Mouse (Mus musculus) G1E (cell line): ENCODE data around the gene Cd33. TPM values are rescaled to one million over a fixed set of nuclear protein-coding genes. Genes with fewer than 3 reads are reported as not detected.

Source experiments
- ATAC-seq: 2 replicates; pipeline ENCODE4 v1.8.0; 2016; ENCODE audit warnings: mild to moderate bottlenecking; ENCODE audit not compliant: insufficient number of reproducible peaks, poor library complexity, low FRiP score, severe bottlenecking; ENCODE audit errors: extremely low read depth
- DNase-seq: peaks from one replicate; pipeline ENCODE4 v3.0.0; 2012; ENCODE audit warnings: low spot score
- H3K27me3 ChIP-seq: 2 replicates; pipeline ENCODE4 v1.6.1; 2012; ENCODE audit warnings: mild to moderate bottlenecking, low read length, inconsistent platforms; ENCODE audit not compliant: insufficient read depth
- H3K36me3 ChIP-seq: replicated peaks from 2 replicates; pipeline ENCODE3; 2012; ENCODE audit warnings: mild to moderate bottlenecking, inconsistent platforms
- H3K4me1 ChIP-seq: 2 replicates; pipeline ENCODE4 v1.6.1; 2012; ENCODE audit warnings: low read depth, low read length, inconsistent platforms, mixed read lengths; ENCODE audit not compliant: insufficient read depth
- H3K4me3 ChIP-seq: 2 replicates; pipeline ENCODE4 v1.5.1; 2012; ENCODE audit warnings: low read depth, mild to moderate bottlenecking, inconsistent platforms, low read length, moderate library complexity, mixed read lengths
- H3K9me3 ChIP-seq: replicated peaks from 2 replicates; pipeline ENCODE4 v1.6.1; 2012; ENCODE audit warnings: inconsistent platforms
- CTCF ChIP-seq: IDR thresholded peaks from 2 replicates; pipeline ENCODE4 v1.5.1; 2012; ENCODE audit warnings: low read depth, low read length, inconsistent platforms, mixed read lengths
- GATA1 ChIP-seq: IDR thresholded peaks from 2 replicates; pipeline ENCODE4 v1.6.1; 2012; ENCODE audit warnings: borderline replicate concordance, low read length, inconsistent platforms, mixed read lengths
- GATA2 ChIP-seq: IDR thresholded peaks from 2 replicates; pipeline ENCODE4 v1.6.1; 2012; ENCODE audit warnings: low read depth, low read length, inconsistent platforms, borderline replicate concordance
- POLR2AphosphoS5 ChIP-seq: IDR thresholded peaks from 2 replicates; pipeline ENCODE4 v1.6.1; 2012; ENCODE audit warnings: low read depth, low read length, inconsistent platforms; ENCODE audit not compliant: insufficient replicate concordance
- TAL1 ChIP-seq: conservative IDR thresholded peaks from 2 replicates; pipeline ENCODE4 v1.6.1; 2012; ENCODE audit warnings: low read depth, low read length, inconsistent platforms, mixed read lengths
- polyA plus RNA-seq: library from polyadenylated mRNA; stranded (reverse); fragments of >175 nt; gene quantifications from 2 replicates; pipeline ENCODE4 v1.2.3, GENCODE M21; 2012
- total RNA-seq, 2 experiments: library from RNA; stranded (forward) in 1 of 2; stranded (reverse) in 1 of 2; fragments of 200-1000 nt in 1 of 2; fragments of >200 nt in 1 of 2; fragmentation: Nextera tagmentation in 1 of 2; gene quantifications; 2 replicates each; pipeline ENCODE4 v1.2.3; 2014 to 2017

The Cd33 gene
- total and polyA plus RNA-seq, 3 experiments = 0.60 to 0.69 TPM; not detected in 1

GRCm38 (mm10) chr7:43482090-43482716 lies 62.0 kb downstream of the Cd33 start:
- Histone ChIP-seq H3K9me3 (no peaks in the 10 kb centered on the region), H3K4me1 (no peaks in the 10 kb centered on the region), H3K4me3 (no peak overlapping the region), H3K36me3 (no peaks in the 10 kb centered on the region), H3K27me3 (peaks cover 2% of the 10 kb centered on the region; the same call in 1 of the 2 replicates)
- ATAC-seq = no peak
- TF ChIP-seq TAL1 (no peak), GATA2 (no peak), CTCF (no peak), GATA1 (no peak), POLR2AphosphoS5 (no peak)
- DNase-seq = no peak

- Histone ChIP-seq H3K4me3 (no peak overlapping the region), H3K4me1 (no peaks in the 10 kb centered on the region), H3K9me3 (no peaks in the 10 kb centered on the region), H3K36me3 (no peaks in the 10 kb centered on the region), H3K27me3 (peaks cover 2% of the 10 kb centered on the region; the same call in 1 of the 2 replicates)
- no peak for ATAC-seq
- DNase-seq = no peak
- TF ChIP-seq TAL1 = no peak
- TF ChIP-seq GATA1 = no peak
- TF ChIP-seq GATA2 = no peak
- TF ChIP-seq CTCF = no peak
Observed at GRCm38 (mm10) chr7:43481191-43481590, 63.0 kb downstream of the Cd33 start.

GRCm38 (mm10) chr7:43476376-43476775 lies 67.9 kb downstream of the Cd33 start:
- ATAC-seq = no peak
- no peaks in the 10 kb centered on the region for H3K36me3 ChIP-seq
- H3K27me3 ChIP-seq = peaks cover 6% of the 10 kb centered on the region; the same call in 1 of the 2 replicates
- TF ChIP-seq TAL1 (no peak), CTCF (no peak), GATA1 (no peak)
- no peaks in the 10 kb centered on the region for H3K9me3 ChIP-seq
- H3K4me3 ChIP-seq = no peak overlapping the region
- H3K4me1 ChIP-seq = no peaks in the 10 kb centered on the region
- DNase-seq = no peak

- Histone ChIP-seq H3K4me1 (no peaks in the 10 kb centered on the region), H3K36me3 (no peaks in the 10 kb centered on the region), H3K27me3 (peaks cover 7% of the 10 kb centered on the region; the same call in 1 of the 2 replicates), H3K9me3 (no peaks in the 10 kb centered on the region), H3K4me3 (no peak overlapping the region)
- no peak for DNase-seq
- TF ChIP-seq TAL1 = no peak
- TF ChIP-seq POLR2AphosphoS5 = no peak
- TF ChIP-seq CTCF = no peak
- no peak for TF ChIP-seq GATA2
- TF ChIP-seq GATA1 = no peak
- no peak for ATAC-seq
Observed at GRCm38 (mm10) chr7:43475706-43476105, 68.5 kb downstream of the Cd33 start.

Other genes with a start within 250 kb of the Cd33 start
Only the 20 nearest of the 23 such genes appear.
- not detected in 2 replicates for gene Siglecf, start 193.1 kb downstream of the Cd33 start, total RNA-seq (2014; fragmentation: Nextera tagmentation)
- gene Siglecf, start 193.1 kb downstream of the Cd33 start, total RNA-seq (2017) = 1.4 and 1.5 TPM in 2 replicates
- 0.19 and 0.24 TPM in 2 replicates for gene Siglecf, start 193.1 kb downstream of the Cd33 start, polyA plus RNA-seq
- gene Siglecg, start 136.2 kb downstream of the Cd33 start, total RNA-seq (2014; fragmentation: Nextera tagmentation) = not detected in 2 replicates
- gene Siglecg, start 136.2 kb downstream of the Cd33 start, total RNA-seq (2017) = 0.06 and 0.11 TPM in 2 replicates
- not detected in 2 replicates for gene Siglecg, start 136.2 kb downstream of the Cd33 start, polyA plus RNA-seq
- not detected in 2 replicates for gene Lim2, start 116.8 kb downstream of the Cd33 start, total RNA-seq (2014; fragmentation: Nextera tagmentation)
- not detected in 2 replicates for gene Lim2, start 116.8 kb downstream of the Cd33 start, total RNA-seq (2017)
- gene Lim2, start 116.8 kb downstream of the Cd33 start, polyA plus RNA-seq = 0.04 TPM in 1 of 2 replicates, not detected in the other
- gene Nkg7, start 107.4 kb downstream of the Cd33 start, total RNA-seq (2014; fragmentation: Nextera tagmentation) = not detected in 2 replicates
- gene Nkg7, start 107.4 kb downstream of the Cd33 start, total RNA-seq (2017) = not detected in 2 replicates
- not detected in 2 replicates for gene Nkg7, start 107.4 kb downstream of the Cd33 start, polyA plus RNA-seq
- gene Cldnd2, start 103.6 kb downstream of the Cd33 start, total RNA-seq (2014; fragmentation: Nextera tagmentation) = not detected in 2 replicates
- not detected in 2 replicates for gene Cldnd2, start 103.6 kb downstream of the Cd33 start, total RNA-seq (2017)
- gene Cldnd2, start 103.6 kb downstream of the Cd33 start, polyA plus RNA-seq = not detected in 2 replicates
- gene Etfb, start 100.3 kb downstream of the Cd33 start, total RNA-seq (2014; fragmentation: Nextera tagmentation) = 75.0 and 92.3 TPM in 2 replicates
- gene Etfb, start 100.3 kb downstream of the Cd33 start, total RNA-seq (2017) = 207 and 218 TPM in 2 replicates
- 60.1 and 77.3 TPM in 2 replicates for gene Etfb, start 100.3 kb downstream of the Cd33 start, polyA plus RNA-seq
- gene Gm45233, start 100.3 kb downstream of the Cd33 start, total RNA-seq (2014; fragmentation: Nextera tagmentation) = 3.5 TPM in 1 of 2 replicates, not detected in the other
- gene Gm45233, start 100.3 kb downstream of the Cd33 start, total RNA-seq (2017) = 0.93 TPM in 1 of 2 replicates, not detected in the other
- not detected in 2 replicates for gene Gm45233, start 100.3 kb downstream of the Cd33 start, polyA plus RNA-seq
- gene Vsig10l, start 81.3 kb downstream of the Cd33 start, total RNA-seq (2014; fragmentation: Nextera tagmentation) = not detected in 2 replicates
- gene Vsig10l, start 81.3 kb downstream of the Cd33 start, total RNA-seq (2017) = 0.33 and 0.35 TPM in 2 replicates
- gene Vsig10l, start 81.3 kb downstream of the Cd33 start, polyA plus RNA-seq = 0.32 and 0.44 TPM in 2 replicates
- gene Iglon5, start 54.4 kb downstream of the Cd33 start, total RNA-seq (2014; fragmentation: Nextera tagmentation) = not detected in 2 replicates
- gene Iglon5, start 54.4 kb downstream of the Cd33 start, total RNA-seq (2017) = 0.05 and 0.06 TPM in 2 replicates
- gene Iglon5, start 54.4 kb downstream of the Cd33 start, polyA plus RNA-seq = not detected in 2 replicates
- gene 4931406B18Rik, start 38.5 kb downstream of the Cd33 start, total RNA-seq (2014; fragmentation: Nextera tagmentation) = not detected in 2 replicates
- 0.06 and 0.44 TPM in 2 replicates for gene 4931406B18Rik, start 38.5 kb downstream of the Cd33 start, total RNA-seq (2017)
- gene 4931406B18Rik, start 38.5 kb downstream of the Cd33 start, polyA plus RNA-seq = not detected in 2 replicates
- gene Zfp658, start 17.8 kb upstream of the Cd33 start, total RNA-seq (2014; fragmentation: Nextera tagmentation) = 1.2 and 1.3 TPM in 2 replicates
- gene Zfp658, start 17.8 kb upstream of the Cd33 start, total RNA-seq (2017) = 1.1 and 1.2 TPM in 2 replicates
- 0.24 and 0.25 TPM in 2 replicates for gene Zfp658, start 17.8 kb upstream of the Cd33 start, polyA plus RNA-seq
- 7.0 and 11.0 TPM in 2 replicates for gene Zfp719, start 35.2 kb upstream of the Cd33 start, total RNA-seq (2014; fragmentation: Nextera tagmentation)
- 6.4 and 7.8 TPM in 2 replicates for gene Zfp719, start 35.2 kb upstream of the Cd33 start, total RNA-seq (2017)
- gene Zfp719, start 35.2 kb upstream of the Cd33 start, polyA plus RNA-seq = 0.07 and 0.12 TPM in 2 replicates
- gene Zfp819, start 62.7 kb upstream of the Cd33 start, total RNA-seq (2014; fragmentation: Nextera tagmentation) = not detected in 2 replicates
- gene Zfp819, start 62.7 kb upstream of the Cd33 start, total RNA-seq (2017) = 0.05 TPM in 1 of 2 replicates, not detected in the other
- not detected in 2 replicates for gene Zfp819, start 62.7 kb upstream of the Cd33 start, polyA plus RNA-seq
- not detected in 2 replicates for gene Ceacam18, start 90.3 kb upstream of the Cd33 start, total RNA-seq (2014; fragmentation: Nextera tagmentation)
- gene Ceacam18, start 90.3 kb upstream of the Cd33 start, total RNA-seq (2017) = 0.16 and 0.29 TPM in 2 replicates
- gene Ceacam18, start 90.3 kb upstream of the Cd33 start, polyA plus RNA-seq = not detected in 2 replicates
- 1.2 TPM in 1 of 2 replicates, not detected in the other for gene Siglece, start 115.7 kb upstream of the Cd33 start, total RNA-seq (2014; fragmentation: Nextera tagmentation)
- 0.05 TPM in 1 of 2 replicates, not detected in the other for gene Siglece, start 115.7 kb upstream of the Cd33 start, total RNA-seq (2017)
- not detected in 2 replicates for gene Siglece, start 115.7 kb upstream of the Cd33 start, polyA plus RNA-seq
- gene Ctu1, start 127.6 kb upstream of the Cd33 start, total RNA-seq (2014; fragmentation: Nextera tagmentation) = 2.5 and 2.7 TPM in 2 replicates
- gene Ctu1, start 127.6 kb upstream of the Cd33 start, total RNA-seq (2017) = 6.5 and 8.6 TPM in 2 replicates
- gene Ctu1, start 127.6 kb upstream of the Cd33 start, polyA plus RNA-seq = 14.9 and 20.9 TPM in 2 replicates
- not detected in 2 replicates for gene Klk14, start 146.0 kb upstream of the Cd33 start, total RNA-seq (2014; fragmentation: Nextera tagmentation)
- gene Klk14, start 146.0 kb upstream of the Cd33 start, total RNA-seq (2017) = not detected in 2 replicates
- gene Klk14, start 146.0 kb upstream of the Cd33 start, polyA plus RNA-seq = not detected in 2 replicates
- gene Klk13, start 168.1 kb upstream of the Cd33 start, total RNA-seq (2014; fragmentation: Nextera tagmentation) = not detected in 2 replicates
- 0.27 TPM in 1 of 2 replicates, not detected in the other for gene Klk13, start 168.1 kb upstream of the Cd33 start, total RNA-seq (2017)
- not detected in 2 replicates for gene Klk13, start 168.1 kb upstream of the Cd33 start, polyA plus RNA-seq
- not detected in 2 replicates for gene Klk12, start 224.5 kb upstream of the Cd33 start, total RNA-seq (2014; fragmentation: Nextera tagmentation)
- gene Klk12, start 224.5 kb upstream of the Cd33 start, total RNA-seq (2017) = not detected in 2 replicates
- gene Klk12, start 224.5 kb upstream of the Cd33 start, polyA plus RNA-seq = not detected in 2 replicates
- not detected in 2 replicates for gene Klk11, start 230.2 kb upstream of the Cd33 start, total RNA-seq (2014; fragmentation: Nextera tagmentation)
- not detected in 2 replicates for gene Klk11, start 230.2 kb upstream of the Cd33 start, total RNA-seq (2017)
- not detected in 2 replicates for gene Klk11, start 230.2 kb upstream of the Cd33 start, polyA plus RNA-seq